Mouse (Mus musculus): ENCODE results near the gene Dnah2.

DNA sequence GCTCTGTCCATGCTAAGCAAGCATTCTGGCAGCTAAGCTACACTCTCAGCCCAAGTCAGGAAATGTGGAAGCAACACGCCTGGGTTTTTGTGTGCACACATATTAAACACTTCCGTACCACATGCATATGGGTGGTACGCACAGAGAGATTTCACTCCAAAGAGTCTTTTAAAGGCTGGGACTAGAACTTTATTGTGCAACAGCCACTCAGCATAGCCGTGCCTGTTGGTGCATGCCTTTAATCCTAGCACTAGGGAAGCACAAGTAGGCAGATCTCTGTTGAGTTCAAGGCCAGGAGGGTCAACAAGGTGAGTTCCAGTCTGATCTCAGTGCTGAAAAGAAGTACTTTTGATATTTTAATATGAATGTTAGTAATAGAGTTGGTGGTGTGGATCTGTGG, 25.3 kb downstream of the Dnah2 start:
- TF ChIP-seq CTCF (IDR thresholded peaks at IDR 0.05; ENCODE audit: low read depth) (no peak), EP300 (IDR thresholded peaks at IDR 0.05; ENCODE audit: low read depth) (no peak)

Data from liver, embryonic 14.5 days (tissue).